Mouse (Mus musculus): Measurements from ENCODE around the gene Prkcb.

Prkcb gene

DNA sequence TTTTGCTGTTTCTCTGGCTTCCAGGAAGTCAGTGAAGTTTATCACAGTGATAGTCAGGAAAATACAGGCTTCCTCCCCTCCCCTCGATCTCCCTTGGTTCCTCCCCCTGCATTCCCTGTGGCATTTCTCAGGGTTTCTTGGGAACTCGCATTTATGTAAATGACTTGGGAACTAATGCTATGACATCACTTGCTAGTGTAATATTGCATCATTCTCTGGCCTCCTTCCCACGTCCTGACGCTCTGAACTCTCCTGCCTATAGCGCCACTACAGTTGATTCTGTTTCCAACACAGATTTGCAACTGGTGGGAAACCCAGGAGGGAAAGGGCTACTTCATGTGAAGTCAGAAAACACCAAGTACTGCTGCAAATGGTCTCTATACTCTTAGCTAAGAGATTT, 384.4 kb downstream of the Prkcb start:
- no peak for DNase-seq (ENCODE audit: low spot score)

DNA sequence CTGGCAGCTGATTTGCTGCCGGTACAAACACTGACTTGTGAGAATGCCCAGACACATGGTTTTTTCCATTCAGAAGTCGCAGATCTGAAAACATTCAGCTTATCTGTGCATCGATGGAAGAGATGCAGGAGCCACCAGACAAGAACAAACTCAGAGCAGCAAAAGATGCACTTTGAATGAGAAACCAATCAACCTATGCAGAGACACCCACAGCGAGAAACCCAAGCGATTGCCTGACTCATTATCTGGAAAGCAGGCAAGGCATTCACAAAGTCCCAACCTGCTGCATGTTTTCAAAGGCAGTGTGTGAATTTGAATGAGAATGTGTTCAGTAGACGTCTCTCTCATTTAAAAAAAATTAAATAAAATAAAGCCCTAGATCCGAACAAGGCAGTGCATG, 386.7 kb downstream of the Prkcb start:
- no peak for DNase-seq (ENCODE audit: low spot score)

All from left cerebral cortex, adult 11 months (tissue).